Mouse (Mus musculus) c-Kit-negative CD71-positive TER-119-positive erythroid progenitor cells, embryonic 14.5 days (primary cell): Measurements from ENCODE around the gene Fto.

Experiments used
- DNase-seq: peaks from one replicate; pipeline ENCODE4 v3.0.0-alpha.2; 2013; ENCODE audit warnings: low read depth, low spot score

Fto gene

DNA sequence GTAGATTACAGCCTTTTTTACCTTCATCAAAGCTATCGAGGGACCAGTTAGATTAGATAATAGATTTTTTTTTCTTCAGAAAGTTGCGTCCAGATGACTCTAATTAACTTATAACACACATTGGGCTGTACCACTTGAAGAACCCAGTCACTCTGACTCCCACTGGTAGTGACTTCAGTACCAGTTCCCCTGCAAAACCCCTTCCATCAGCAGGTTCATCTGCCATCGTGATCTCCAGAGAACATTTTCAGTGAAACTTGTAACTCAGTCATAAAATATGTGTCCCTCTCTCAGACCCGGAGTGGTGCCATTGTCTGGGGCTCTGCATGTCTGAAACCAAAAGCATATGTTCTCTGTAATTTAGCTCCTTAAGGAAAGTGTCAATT, 211.5 kb downstream of the Fto start:
- DNase-seq, result no peak

GRCm38 (mm10) chr8:91525342-91525817, 212.1 kb downstream of the Fto start:
- no peak for DNase-seq

- DNase-seq, result no peak
Observed at GRCm38 (mm10) chr8:91528967-91529366, 215.6 kb downstream of the Fto start.

- no peak for DNase-seq
Observed at GRCm38 (mm10) chr8:91529699-91530098, 216.4 kb downstream of the Fto start.

- no peak for DNase-seq
Observed at GRCm38 (mm10) chr8:91530656-91531055, 217.3 kb downstream of the Fto start.

- peak; percentile 22 for DNase-seq
Observed at GRCm38 (mm10) chr8:91531971-91532370, 218.6 kb downstream of the Fto start.

DNA sequence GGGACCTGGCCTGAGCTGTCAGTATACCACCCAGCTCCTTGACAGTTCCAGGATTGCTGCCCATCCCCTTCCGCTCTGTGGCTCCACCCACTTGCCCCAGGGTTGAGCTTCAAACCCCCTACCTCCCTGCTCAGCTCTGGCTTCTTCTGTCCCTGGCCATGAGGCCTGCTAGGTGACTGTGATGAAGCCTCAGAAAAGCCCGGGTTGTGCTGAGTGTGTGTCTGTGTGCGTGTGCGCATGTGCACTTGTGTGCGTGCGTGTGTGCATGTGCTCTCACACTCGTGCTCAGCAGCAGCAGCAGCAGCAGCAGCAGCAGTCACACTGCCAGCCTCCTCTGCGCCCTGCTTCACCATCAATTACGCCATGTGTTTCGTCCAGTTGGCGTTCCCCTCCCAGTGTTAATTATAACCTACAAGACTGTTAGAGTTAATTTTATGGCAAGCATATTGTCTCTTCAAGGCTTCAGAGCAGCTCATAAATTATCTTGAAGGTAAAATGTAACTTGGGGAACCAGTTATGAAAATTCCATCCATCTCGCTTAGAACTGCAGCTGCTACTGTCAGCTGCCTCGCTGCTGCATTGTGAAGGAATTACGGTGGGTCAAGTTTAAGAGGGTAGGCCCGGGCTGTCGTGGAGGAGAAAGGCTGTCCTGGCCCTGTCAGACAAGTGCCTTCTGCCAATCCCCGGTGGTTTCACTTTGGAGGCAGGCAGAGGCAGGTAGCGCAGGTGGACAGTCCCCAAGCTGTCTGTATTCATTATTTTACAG, 219.5 kb downstream of the Fto start:
- no peak for DNase-seq

GRCm38 (mm10) chr8:91534752-91535151, 221.4 kb downstream of the Fto start:
- DNase-seq, result no peak

DNA sequence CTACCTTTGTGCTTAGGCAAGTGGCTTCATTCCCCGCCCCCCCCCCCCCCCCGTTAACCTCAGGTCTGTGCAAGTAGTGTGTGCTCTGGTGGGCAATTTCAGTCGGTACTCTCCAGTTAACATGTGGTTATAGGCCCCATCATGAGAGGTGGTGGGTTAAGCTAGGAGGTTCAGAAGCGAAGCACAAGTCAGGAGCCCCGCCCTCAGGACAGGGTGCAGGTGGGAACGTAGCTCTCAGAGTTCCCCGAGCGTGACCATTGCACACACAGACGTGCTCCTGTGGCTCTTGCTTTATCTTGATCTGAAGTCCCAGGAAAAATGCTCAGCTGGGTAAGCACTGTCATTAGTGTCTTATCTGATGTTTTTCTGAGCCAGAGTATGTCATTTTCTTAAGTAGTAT, 224.8 kb downstream of the Fto start:
- DNase-seq, result no peak

DNA sequence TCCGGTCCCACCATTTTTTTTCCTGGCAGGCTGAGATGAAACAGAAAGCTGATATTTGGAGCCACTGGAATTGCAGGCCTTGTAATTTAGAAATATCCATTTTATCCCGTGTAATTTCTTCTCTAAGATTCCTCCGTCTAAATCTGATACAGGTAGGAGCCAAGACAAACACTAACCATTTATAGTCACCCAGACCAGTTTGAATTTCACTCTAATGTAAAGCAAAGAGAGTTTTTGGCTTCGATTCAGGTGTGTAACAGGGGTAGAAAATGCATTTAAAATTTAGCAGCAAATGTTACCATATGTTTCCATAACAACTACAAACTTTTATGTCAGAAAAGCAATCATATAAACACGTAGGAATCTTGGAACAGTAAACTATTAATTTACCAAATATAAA, 225.6 kb downstream of the Fto start:
- DNase-seq, result no peak

DNA sequence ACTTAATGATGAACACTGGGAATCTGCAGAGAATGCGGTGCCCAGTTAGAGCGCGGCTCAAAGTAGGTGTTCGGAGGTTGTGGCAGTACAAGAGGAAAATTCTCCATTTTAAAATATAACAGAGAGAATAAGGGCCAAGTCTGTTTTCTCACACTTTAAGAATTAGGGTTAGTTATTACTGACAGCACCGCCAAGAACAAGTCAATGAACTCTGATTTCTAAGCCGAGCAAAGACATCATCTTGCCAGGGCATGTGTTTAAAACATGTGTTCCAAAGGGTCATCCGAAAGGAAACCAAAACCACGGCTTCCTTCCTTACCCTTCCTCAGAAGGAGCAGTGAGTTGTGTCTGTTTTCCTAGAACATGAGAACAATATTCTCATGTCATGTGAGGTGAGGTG, 226.3 kb downstream of the Fto start:
- DNase-seq, result no peak

- DNase-seq, result no peak
Observed at GRCm38 (mm10) chr8:91541229-91541628, 227.9 kb downstream of the Fto start.

GRCm38 (mm10) chr8:91545561-91545960, 232.2 kb downstream of the Fto start:
- no peak for DNase-seq

DNA sequence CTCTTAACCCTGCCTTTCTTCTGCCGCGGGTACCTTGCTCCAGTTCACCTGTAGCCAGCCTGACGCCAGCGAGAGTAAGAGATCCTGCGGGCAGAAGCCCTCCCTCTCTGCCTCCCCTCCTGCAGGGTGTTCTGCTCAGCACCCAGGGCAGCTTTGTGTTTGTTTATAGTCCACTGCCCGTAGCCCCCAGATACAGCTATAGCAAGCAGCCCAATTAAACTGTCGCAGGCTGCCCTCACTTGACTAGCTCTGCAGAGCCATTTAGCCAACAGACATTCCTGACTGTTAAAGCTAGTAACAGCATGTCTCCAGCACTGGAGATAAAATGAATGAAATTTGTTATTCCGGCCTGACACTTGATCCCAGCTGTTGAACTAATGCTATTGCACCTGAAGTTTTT, 233.3 kb downstream of the Fto start:
- DNase-seq, result no peak

DNA sequence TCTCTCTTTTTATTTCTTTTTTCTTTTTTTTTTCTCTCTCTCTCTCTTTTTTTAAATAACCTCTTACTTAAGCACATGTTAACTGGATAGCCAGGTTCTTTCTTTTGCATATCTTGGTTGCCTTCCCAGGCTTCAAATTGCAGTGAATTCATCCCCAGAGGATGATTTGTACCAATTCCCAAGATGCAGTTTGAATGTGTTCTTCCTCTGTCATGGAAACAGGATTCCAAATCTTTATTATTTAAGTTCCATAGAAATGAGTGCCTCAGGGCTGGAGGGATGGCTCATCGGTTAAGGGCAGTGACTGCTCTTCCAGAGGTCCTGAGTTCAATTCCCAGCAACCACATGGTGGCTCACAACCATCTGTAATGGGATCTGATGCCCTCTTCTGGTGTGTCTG, 236.8 kb downstream of the Fto start:
- no peak for DNase-seq

DNA sequence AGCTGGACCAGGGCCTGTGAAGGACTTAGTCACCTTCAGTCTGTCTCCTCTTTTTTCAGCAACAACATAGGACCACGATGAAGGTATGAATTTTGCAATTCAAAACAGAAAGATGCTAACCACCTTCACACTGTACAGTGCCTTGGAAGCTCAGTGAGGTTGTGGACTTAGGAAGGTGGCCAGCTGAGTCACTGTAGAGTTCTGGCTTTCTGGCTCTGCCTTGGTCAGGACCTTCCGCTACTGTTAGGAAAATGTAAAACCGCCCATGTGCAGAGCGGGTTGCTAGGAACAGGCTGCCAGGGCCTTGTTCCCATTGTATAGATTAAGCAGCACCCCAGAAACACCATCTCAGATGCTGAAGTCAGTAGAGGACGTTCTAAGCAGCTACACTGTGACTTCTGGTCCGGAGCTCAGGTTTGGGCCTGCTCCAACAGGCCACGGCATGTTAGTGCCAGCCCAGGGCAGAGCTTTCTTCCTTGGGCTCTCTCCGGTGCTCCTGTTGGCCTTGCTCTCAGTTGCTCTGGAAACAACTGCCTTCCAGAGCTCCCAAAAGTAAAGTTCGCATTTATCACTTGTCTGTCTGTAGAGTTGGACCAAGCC, 237.9 kb downstream of the Fto start:
- no peak for DNase-seq

- DNase-seq, result no peak
Observed at GRCm38 (mm10) chr8:91551775-91552538, 238.6 kb downstream of the Fto start.

GRCm38 (mm10) chr8:91552635-91553034, 239.3 kb downstream of the Fto start:
- no peak for DNase-seq

DNA sequence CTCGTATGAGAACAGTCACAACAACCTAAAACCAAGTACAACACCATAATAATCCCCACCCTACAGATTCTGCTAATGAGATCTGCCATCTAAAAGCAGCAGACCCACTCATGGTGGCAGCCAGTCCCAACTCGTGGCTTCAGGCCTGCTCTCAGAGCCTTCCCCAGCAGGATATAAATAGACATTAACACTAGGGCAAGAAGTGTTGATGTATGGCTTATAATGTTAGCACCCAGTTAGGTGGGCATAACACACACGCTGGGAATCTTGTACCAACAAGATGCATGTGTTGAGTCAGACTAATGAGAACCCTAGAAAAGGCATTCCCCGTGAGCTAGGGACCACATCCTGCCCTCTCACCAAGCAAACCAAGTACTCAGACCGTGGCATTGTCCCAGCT, 240.1 kb downstream of the Fto start:
- DNase-seq, result no peak

- DNase-seq, result no peak
Observed at GRCm38 (mm10) chr8:91557041-91557587, 243.8 kb downstream of the Fto start.

DNA sequence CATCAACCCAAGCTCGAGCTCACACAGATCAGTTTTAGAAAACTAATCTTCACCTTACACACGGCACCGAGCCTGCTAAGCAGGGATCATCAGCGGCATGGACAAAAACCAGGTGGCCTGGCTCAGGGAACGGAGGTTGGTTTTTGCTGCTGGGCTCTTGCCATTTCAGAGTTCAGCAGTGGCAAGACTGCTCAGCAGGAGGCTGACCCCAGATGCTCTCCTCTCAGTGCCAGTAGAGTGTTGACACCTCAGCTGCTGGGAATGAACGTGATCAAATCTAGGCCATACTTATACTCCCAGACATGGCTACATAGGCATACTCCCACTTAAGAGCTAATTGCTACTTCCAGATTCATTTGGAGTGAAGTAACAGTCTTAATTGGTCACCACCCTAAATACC, 245.1 kb downstream of the Fto start:
- DNase-seq, result no peak

DNA sequence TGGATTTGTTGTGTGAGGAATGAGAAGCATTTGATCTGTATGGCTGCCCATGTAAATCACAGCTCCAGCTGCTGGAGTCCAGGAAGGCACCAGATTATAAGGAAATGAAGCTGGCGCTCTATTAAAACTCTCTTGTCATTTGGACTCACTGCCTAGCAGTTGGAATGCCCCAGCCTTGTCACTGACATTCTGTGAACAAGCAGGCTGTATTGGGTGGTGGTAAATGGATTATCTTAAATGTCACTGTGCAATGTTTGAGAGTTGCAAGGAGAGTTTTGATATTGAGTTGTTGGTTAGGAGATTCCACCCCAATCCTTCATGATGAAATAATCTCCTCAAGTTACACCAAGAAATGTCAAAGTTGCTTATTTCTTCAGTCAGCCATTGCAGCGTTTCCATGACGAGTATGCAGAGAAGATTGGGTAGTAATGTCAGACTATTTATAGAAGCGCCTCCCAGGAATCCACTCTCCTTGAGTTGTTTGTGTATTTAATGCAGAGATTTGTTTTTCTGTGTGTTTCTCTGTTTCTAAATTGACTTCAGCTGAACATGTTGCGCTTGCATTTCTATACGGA, 246.8 kb downstream of the Fto start:
- no peak for DNase-seq
